Mouse (Mus musculus): ENCODE measurements around the gene Rps27. TPM values are rescaled to one million over a fixed set of nuclear protein-coding genes. Genes with fewer than 3 reads are reported as not detected.
A peak's percentile ranks its signal among the peaks of the same experiment; 100 is the strongest.

Rps27 gene
- total and polyA plus RNA-seq, 3 experiments, result 1,222 to 3,858 (median 2,224) TPM

DNA sequence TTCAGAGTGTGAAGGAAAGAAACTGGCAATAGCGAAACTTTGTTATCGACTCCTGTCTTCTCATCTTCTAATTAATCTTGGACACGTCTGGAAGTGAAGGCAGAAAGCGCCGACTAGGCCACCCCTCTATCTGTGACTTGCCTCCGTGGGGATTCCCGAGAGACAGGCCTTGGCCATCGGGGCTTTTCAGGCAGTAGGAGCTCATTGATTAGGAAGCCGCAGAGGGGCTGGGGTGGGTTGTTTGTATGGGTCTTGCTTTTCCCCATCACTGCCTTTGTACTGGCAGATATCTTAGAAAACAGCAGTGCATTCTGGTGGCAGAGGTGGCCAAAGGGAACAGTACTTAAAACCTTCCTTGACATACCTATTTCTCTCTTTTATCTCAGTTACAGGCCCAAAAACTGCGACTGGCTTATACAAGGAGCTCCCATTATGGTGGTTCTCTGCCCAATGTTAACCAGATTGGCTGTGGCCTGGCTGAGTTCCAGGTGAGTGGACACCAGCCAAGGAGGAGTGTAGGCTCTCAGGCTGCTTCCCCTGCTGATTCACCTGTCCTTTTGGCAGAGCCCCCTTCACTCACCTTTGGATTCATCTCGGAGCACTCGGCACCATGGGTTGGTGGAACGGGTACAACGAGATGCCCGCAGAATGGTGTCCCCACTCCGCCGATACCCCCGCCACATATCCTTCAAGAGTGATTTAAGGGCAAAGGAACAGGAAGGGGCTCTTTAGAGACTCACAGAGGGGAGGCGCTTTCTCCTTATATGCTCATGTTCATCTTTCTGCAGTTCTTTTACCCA is 43.5 kb upstream of the Rps27 start:
- TF ChIP-seq IRF4 (IDR thresholded peaks at IDR 0.05; ENCODE audit: low read depth, low read length), result peak; percentile 30; the same call in 1 of the 2 replicates
- no peak for TF ChIP-seq MYC (IDR thresholded peaks at IDR 0.05; ENCODE audit: low read depth, low read length)
- TF ChIP-seq ZNF384 (IDR thresholded peaks at IDR 0.05; ENCODE audit: low read depth, low read length), result no peak
- peak; percentile 45; the same call in 1 of the 2 replicates for TF ChIP-seq TCF12 (IDR thresholded peaks at IDR 0.05; ENCODE audit: low read depth, low read length)
- TF ChIP-seq NRF1 (IDR thresholded peaks at IDR 0.05; ENCODE audit: low read depth, low read length), result no peak
- TF ChIP-seq HCFC1 (IDR thresholded peaks at IDR 0.05; ENCODE audit: low read depth, low read length), result peak; percentile 21; the same call in 1 of the 2 replicates
- DNase-seq (ENCODE audit: extremely low read depth), result no peak
- H3K27ac ChIP-seq (ENCODE audit: insufficient read depth, low read depth), result peak overlapping the region; percentile 82
- peaks cover 11 to 51% of the 10 kb centered on the region in 2 experiments for H3K4me1 ChIP-seq (ENCODE audit: control insufficient read depth in 1 of 2, insufficient read depth in 2 of 2)
- H3K4me3 ChIP-seq (replicated peaks in 1 of 3; ENCODE audit: low read depth in 2 of 3, low read length in 2 of 3, poor library complexity in 1 of 3), result peak overlapping the region; percentile 91 to 95 (median 93)
- peak overlapping the region; percentile 46 for H3K4me2 ChIP-seq (ENCODE audit: insufficient read depth, low read depth, poor library complexity, severe bottlenecking)
- peaks cover 49 to 51% of the 10 kb centered on the region in 2 experiments for H3K36me3 ChIP-seq (replicated peaks in 1 of 2; ENCODE audit: control insufficient read depth in 1 of 2, insufficient read depth in 1 of 2, low read length in 1 of 2)
- no peaks in the 10 kb centered on the region for H3K27me3 ChIP-seq (replicated peaks)
- in situ Hi-C loops (cut with MboI; ENCODE audit: low pct_ligation_motif_present, low pct_unique_long_range_greater_than_20kb, low sequenced_read_pairs) (no loop called here), dilution Hi-C loops (cut with MboI; ENCODE audit: extremely low pct_ligation_motif_present, extremely low pct_unique_long_range_greater_than_20kb, low sequenced_read_pairs) (no loop called here)
- peak overlapping the region; percentile 85 for H3K9ac ChIP-seq (ENCODE audit: insufficient read depth, low read depth)
- peaks cover 53% of the 10 kb centered on the region for H3K79me2 ChIP-seq (replicated peaks; ENCODE audit: control insufficient read depth, extremely low read depth, insufficient read depth, poor library complexity, severe bottlenecking)
- no peaks in the 10 kb centered on the region for H3K9me3 ChIP-seq (replicated peaks; ENCODE audit: low read length)

DNA sequence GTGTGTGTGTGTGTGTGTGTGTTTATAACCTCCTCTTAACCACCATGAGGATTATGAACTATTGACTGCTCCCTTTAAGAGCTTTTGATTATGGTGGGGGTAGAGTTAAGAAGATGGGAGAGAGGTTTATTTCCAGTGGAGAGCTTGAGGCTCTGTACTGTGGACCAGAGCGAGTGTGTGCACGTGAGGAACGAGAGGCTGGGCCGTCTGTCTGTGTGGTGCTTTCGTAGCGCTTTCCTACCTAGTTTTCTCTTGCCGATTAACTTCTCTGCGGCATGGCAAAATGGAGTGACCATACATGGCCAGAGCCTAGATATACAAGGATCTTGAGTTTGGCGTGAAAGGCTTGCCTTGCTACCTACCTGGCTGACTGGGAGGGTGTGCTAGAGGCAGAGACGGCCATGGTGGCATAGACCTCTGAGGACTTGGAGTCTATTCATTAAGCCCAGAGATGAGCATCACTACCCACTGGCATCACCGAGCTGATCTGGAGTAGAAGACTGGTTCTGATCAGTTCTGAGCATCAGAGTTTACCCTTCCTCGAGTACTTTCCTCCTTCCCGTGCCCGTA is 42.4 kb upstream of the Rps27 start:
- Histone ChIP-seq H3K27me3 (replicated peaks) (no peaks in the 10 kb centered on the region), H3K4me3 (replicated peaks in 1 of 3; ENCODE audit: low read depth in 2 of 3, low read length in 2 of 3, poor library complexity in 1 of 3) (peak overlapping the region; percentile 91 to 95 (median 93)), H3K4me1 (ENCODE audit: control insufficient read depth in 1 of 2, insufficient read depth in 2 of 2) (peaks cover 9 to 49% of the 10 kb centered on the region in 2 experiments), H3K4me2 (ENCODE audit: insufficient read depth, low read depth, poor library complexity, severe bottlenecking) (peak overlapping the region; percentile 46), H3K27ac (ENCODE audit: insufficient read depth, low read depth) (peak overlapping the region; percentile 82), H3K36me3 (replicated peaks in 1 of 2; ENCODE audit: control insufficient read depth in 1 of 2, insufficient read depth in 1 of 2, low read length in 1 of 2) (peaks cover 48 to 50% of the 10 kb centered on the region in 2 experiments), H3K9ac (ENCODE audit: insufficient read depth, low read depth) (peak overlapping the region; percentile 85), H3K9me3 (replicated peaks; ENCODE audit: low read length) (no peaks in the 10 kb centered on the region), H3K79me2 (replicated peaks; ENCODE audit: control insufficient read depth, extremely low read depth, insufficient read depth, poor library complexity, severe bottlenecking) (peaks cover 53% of the 10 kb centered on the region)
- in situ Hi-C loops (cut with MboI; ENCODE audit: low pct_ligation_motif_present, low pct_unique_long_range_greater_than_20kb, low sequenced_read_pairs) (no loop called here), dilution Hi-C loops (cut with MboI; ENCODE audit: extremely low pct_ligation_motif_present, extremely low pct_unique_long_range_greater_than_20kb, low sequenced_read_pairs) (no loop called here)
- no peak for DNase-seq (ENCODE audit: extremely low read depth)
- peak; percentile 64 for TF ChIP-seq MXI1 (IDR thresholded peaks at IDR 0.05; ENCODE audit: low read depth, low read length)
- peak; percentile 96 for TF ChIP-seq BHLHE40 (IDR thresholded peaks at IDR 0.05; ENCODE audit: low read depth, low read length)
- 0 out of 2 replicates have a peak, but pooled peaks have one; percentile 41 for TF ChIP-seq MYC (IDR thresholded peaks at IDR 0.05; ENCODE audit: low read depth, low read length)
- TF ChIP-seq ZMIZ1 (IDR thresholded peaks at IDR 0.05; ENCODE audit: low read depth, low read length), result 0 out of 2 replicates have a peak, but pooled peaks have one; percentile 51
- TF ChIP-seq ZNF384 (IDR thresholded peaks at IDR 0.05; ENCODE audit: low read depth, low read length), result no peak
- TF ChIP-seq TCF12 (IDR thresholded peaks at IDR 0.05; ENCODE audit: low read depth, low read length), result no peak
- TF ChIP-seq MEF2A (IDR thresholded peaks at IDR 0.05; ENCODE audit: borderline replicate concordance, low read depth, low read length), result no peak
- TF ChIP-seq SIN3A (IDR thresholded peaks at IDR 0.05; ENCODE audit: low read length), result 0 out of 2 replicates have a peak, but pooled peaks have one; percentile 16
- no peak for TF ChIP-seq USF1 (IDR thresholded peaks at IDR 0.05; ENCODE audit: low read depth, low read length)
